Mouse (Mus musculus) adrenal gland (tissue): ENCODE data around the gene Slc4a11.

Experiments used
- intact Hi-C: fragments of 180-260 bp; cut with DNase I; formaldehyde crosslinking; loops from one replicate; pipeline ENCODE4 v1.15.1; 2025
- long read RNA-seq, 2 experiments: library from polyadenylated mRNA; unstranded; transcript quantifications; one replicate each; pipeline ENCODE4 v2.0.0; 2020; ENCODE audit warnings: borderline replicate concordance in 1 of 2; ENCODE audit not compliant: insufficient replicate concordance in 1 of 2

Slc4a11 gene
- long read RNA-seq, experiment 1, partial matches to known transcripts, result 0 of 5 reads
- long read RNA-seq, experiment 1, other reads (novel, unspliced or antisense), result 2 of 5 reads
- long read RNA-seq, experiment 2, transcript Slc4a11-201 (21 exons, 3,196 nt), result major isoform, 5 of 6 reads
- long read RNA-seq, experiment 2, partial matches to known transcripts, result 0 of 6 reads
- long read RNA-seq, experiment 2, other reads (novel, unspliced or antisense), result 1 of 6 reads

DNA sequence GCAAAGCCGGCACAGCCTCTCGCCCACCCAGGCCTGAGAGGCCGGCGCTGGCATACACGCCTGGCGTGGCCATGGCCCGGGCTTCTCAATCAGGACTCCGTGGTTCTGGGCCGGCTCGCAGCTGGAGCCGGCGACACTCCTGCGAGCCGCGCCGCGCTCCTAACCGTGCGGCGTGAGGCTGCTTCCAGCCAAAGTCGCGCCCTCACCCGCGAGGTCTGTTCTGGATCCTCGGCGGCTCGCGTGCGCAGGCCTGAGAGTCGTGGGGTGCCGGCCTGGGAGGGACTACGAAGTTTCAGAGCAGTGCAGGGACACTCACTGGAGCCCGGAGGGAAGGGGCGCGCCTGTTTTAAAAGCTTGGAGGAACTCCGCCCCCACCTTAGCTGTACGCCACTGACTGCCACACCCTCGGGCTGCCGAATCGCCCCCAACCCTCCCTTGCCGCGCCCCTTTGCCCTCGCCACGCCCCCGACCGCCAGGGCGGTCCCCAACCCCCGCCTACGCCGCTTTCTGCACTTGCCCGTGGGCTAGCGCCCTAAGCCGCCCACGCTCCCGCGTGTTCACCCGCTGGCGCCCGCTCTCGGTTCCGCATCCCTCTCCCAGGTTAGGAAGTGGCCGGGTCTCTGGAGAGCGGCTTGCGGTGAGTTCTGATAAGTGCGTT, at the start of gene Slc4a11:
Gene Slc4a11, minus strand, starts transcription at position 367 of the 658 bp plus-strand sequence.
- intact Hi-C loops, result no loop called here

DNA sequence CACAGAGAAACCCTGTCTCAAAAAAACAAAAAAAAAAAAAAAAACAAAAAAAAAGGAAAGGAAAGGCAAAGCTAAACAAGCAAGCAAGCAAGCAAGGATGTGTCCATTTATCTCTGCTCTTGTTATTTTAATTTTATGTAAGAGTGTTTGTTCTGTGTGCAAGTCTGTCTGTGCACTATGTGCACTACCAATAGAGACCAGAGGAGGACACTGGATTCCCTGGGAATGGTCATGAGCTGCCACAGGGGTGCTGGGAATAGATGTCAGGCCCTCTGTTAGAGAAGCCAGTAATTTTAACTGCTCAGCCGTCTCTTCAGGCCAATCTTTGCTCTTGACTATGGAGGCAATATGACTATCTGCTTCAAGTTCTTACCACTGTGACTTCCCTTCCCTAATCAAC, 46.3 kb upstream of the Slc4a11 start:
- intact Hi-C loops, result no loop called here

DNA sequence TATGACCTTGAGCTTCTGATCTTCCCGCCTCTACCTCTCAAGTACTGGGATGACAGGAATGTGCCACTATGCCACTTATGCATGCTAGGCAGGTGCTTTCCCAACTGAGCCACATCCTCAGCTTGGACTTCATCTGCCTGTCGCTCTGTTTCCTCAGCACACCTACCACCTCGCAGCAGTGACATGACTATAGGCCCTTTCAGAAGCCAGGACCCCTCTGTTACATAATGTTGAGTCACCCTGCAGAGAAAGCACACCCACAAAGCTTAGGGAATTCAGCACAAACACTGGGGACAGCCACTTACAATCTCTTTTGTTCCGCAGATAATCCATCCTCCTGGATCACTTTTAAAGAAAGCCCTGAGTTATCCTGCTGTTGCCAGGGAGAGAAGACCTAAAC, 42.8 kb upstream of the Slc4a11 start:
- intact Hi-C loops, result no loop called here

DNA sequence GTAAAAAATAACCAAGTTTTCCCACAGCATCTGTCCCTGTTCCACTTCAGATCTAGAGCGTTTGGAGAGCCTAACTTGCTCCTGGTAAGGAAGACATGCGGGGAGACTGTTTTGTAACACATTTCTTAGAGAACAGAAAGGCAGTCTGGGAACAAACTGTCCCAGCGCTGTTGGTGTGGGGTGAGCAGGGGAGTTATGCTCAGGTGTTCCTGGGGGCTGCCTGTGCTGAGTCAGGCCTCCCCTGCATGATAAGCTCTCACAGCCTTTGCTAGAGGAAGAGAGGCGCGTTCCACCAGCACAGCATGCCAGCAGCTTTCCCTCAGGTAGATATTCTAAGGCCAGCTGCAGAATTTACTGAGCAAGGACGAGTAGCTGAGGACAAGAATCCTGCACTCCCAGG, 40.7 kb upstream of the Slc4a11 start:
- intact Hi-C loops, result no loop called here

DNA sequence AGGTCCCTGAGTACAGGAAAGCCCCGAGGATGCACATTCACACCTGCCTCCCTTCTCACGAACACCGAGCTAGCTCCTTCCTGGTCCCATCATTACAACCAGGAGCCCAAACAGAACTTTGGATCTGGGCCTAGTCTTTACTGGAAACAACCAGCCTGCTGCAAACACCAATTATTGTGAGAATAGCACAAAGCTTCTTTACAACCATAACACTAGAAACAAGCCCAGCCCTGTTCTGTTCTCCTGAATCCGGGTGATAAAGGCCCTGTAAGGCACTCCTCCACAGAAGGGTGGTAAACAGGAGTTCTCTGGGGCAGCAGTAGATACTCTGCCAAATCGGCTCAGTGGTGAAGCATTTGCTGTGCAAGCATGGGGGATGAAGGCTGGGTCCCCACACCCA, 38.0 kb upstream of the Slc4a11 start:
- intact Hi-C loops, result no loop called here

DNA sequence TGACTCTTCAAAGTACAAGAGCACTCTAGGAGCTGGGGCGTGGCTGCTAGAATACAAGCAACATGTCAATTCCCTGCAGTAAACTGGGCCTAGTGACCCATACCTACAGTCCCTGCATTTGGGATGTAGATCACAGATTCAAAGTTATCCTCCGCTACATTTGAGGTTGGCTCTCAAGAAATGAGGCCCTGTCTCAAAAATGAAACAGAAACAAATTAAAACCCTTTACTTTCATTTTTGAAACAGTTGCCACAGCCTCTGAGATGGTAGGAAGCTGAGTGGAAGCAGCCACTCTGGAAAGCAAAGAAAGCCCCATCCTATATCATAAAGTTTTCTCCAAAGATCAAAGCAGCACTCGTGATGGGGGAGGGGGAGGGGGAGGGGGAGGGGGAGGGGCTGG, 36.1 kb upstream of the Slc4a11 start:
- intact Hi-C loops, result no loop called here

DNA sequence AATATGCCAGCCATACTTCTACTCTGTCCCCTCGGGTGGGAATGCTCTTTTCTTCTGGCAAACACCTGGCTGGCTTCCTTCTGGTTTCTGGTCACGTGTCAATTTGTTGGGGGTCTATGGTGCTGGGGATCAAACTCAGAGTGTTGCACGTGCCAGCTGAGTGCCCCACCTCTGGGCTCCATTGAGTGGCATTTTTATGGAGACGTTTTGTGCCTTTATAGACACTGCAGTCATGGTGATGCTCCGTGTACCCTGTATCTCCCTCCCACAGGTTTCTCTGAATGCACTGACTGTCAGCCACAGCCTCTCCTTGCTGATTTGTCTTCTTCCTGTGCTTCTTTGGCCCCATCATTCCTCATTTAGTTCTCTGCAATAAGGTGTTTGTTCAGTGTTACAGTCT, 34.5 kb upstream of the Slc4a11 start:
- intact Hi-C loops, result no loop called here

DNA sequence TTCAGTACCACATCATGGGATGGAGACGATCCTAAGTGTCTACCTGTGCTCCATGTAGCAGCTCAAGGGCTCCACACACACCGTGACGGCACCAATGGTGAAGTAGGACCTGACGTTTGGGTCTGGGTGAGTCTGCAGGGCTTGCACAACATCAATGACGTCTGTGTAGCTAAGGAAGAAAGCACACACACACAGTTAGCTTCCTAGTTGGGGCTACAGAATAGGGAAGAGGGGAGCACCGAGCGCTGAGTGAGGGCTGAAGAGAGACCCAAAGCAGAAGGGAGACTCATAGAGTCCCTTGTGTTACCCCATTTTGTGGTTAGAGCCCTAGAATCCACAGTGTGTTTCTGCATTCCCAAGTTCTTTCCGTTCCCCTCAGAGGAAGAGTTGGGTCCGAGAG, 33.4 kb upstream of the Slc4a11 start:
- intact Hi-C loops, result no loop called here

DNA sequence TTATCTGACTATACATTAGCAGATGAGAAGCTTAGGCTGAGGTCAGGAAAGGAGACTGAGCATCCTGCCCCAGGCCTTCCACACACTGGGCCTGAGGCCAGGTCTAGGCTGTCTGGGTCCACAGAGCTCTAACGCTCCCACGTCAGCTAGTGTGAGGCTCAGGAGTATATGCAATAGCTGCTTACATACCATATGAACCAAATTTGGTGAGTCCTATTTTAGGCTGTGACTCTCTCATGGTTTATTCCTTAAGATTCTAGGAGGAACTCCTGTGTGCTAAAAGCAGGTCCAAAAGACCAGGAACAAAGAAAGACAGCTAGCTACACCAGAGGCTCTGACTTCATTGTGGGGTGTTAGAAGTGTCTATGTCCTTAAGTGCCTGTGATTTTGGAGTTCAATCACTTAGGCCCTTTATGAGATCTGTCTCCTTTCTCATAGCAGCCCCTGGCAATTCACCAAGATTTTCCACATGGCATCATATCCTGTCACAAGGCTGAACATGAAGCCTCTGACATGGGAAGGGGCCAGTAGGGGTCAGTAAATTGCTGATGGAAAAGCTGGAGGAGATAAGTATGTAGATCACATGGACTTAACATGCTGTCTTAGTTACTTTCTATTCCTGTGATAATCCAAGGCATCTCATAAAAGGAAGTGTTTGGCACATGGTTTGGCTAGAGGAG, 31.7 kb upstream of the Slc4a11 start:
- intact Hi-C loops, result no loop called here

DNA sequence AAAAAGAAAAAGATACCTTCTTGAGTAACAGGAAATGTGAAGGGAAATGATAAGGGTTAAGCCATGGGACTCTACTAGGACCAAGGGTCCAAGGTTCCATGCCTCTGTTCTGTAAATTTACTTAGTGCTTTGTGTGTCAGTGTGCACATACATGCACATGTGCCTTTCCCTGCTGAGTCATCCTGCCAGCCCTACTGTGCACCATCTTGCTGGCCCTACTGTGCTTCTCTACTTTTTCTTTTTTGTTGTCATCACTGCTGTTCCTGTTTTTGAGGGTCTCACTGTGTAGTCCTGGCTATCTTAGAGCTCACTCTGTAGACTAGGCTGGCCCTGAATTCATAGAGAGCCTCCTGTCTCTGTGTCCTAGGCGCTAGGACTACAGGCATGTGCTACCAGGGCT, 30.4 kb upstream of the Slc4a11 start:
- intact Hi-C loops, result no loop called here

DNA sequence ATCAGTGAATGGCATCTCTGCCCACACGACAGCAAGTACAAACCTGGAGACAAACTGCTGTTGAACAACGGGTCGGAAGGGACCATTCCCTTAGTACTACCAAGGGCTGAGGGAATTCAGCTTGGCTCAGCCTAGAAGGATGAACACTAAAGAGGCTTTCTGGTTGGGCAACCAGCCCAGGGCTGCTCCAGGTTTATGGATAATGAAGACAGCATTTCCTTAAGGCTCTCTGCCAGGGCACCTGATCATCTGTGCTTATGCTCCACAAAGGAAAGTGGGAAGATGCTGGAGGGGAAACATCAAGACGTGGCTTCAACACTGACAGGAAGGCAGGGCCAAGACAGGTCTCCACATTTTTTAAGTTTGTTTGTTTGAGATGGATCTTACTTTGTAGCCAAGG, 27.1 kb upstream of the Slc4a11 start:
- intact Hi-C loops, result no loop called here

DNA sequence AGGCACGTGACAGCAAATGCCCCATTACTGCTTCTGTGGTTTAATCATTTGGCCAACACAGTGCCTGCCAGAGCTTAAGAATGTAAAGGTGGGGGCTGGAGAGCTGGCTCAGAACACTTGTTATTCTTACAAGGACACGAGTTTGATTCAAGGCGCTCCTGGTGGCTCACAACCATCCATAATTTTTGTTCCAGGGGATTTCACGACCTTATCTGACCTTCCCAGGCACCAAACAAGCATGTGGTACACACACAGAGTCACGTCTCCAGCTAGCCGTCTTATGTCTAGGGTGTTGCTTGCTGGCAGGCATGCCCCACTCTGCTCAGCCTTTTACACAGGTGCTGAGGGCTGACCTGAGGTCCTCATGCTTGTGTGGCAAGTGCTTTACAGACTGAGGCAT, 20.6 kb upstream of the Slc4a11 start:
- intact Hi-C loops, result no loop called here

DNA sequence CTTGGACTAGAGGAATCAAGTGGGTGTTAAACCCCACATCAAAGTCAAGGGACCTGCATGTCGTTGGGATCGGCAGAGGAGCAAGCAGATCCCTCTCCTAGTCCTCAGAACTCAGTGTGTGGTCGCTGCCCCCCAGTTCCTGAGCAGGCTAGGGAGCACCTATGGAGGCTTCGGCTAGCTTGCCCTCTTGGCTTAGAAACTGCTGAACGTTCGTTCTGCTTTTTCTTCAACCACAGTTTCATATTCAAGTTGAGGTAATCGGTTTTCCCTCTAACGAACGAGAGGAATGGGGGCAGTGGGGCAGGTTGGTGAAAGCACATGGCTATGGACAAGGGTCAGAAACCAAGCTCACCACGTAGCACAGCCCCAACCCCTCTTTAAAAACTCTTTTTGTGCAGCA, 9.7 kb upstream of the Slc4a11 start:
- intact Hi-C loops, result no loop called here

DNA sequence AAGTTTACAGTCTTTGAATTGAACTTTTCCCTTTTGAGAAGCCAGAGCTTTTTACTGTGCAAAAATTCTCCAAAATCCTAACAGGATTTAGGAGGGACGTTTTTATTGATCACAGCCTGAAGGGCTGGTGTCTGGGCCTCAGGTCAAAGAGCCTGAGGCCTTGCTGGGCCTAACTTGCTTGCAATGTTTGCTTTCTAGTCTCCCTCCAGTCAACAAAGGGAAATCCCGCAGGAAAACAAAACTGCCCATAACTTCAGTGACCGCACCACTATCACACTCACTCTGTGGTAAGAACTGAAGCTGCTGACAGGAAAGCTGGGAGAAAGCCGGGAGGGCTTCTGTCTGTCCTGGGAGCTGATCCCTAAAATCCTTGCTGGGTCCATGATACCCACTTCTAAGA, 9.3 kb upstream of the Slc4a11 start:
- intact Hi-C loops, result no loop called here

DNA sequence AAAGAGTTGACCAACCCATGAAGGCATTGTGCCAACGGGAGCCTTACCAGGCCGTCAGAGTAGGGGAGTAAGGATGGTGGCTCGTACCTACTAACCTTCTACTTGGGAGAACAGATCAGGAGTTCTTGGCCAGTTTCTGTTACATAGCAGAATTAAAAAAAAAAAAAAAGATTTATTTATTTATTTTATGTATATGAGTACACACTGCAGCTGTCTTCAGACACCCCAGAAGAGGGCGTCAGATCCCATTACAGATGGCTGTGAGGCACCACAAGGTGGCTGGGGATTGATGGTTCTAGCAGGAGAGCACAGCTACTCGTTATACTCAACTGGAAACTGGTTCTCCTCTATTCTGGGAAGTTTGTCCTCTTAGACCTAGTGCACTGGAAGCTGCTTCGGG, 7.9 kb upstream of the Slc4a11 start:
- intact Hi-C loops, result no loop called here

DNA sequence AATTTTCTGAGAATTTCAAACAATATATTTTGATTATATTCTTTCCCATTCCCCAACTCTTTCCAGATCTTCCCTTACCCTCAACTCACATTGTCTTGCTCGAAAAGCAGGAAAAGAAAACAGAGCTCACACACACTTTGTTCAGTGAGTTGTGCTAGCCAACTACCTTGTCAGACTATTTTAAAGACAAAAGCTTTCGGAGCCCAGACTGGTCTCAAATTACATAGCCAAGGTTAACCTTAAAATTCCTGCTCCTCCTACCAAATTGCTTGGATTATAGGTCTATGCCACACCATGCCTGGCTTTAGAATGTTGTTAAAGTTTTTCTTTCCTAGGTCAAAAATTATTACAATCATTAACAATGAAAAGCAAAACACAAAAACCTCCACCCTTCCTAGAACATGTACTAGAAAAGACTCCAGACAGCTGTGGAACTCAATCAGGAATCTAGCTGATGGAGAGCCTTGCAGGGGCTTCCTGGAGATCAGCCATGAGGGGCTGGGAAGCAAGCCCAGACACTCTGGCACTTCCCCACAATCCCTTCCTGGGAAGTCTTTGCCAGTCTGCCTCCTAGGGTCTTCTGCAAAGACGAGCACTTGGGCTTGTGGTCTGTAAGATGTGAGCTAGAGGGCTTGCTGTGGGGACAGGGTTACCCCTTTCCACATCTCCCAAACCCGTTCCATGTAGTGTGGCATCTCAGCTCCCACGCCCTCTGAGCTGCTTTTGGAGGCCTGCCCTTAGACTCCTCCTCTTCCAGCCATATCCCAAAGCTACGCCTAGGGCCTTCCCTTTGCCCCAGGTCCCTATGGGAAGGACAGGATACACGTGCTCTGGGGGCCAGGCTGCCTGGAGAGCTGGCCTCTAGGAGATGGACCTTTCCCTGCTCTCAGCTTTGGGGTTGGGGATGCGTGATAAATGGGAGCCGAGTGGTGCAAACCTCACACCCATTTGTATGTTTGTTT, 7.0 kb upstream of the Slc4a11 start:
- intact Hi-C loops, result loop anchor here (5.0 kb wide), 1 partner anchor 48 kb away; no protein-coding TSS in a partner anchor

DNA sequence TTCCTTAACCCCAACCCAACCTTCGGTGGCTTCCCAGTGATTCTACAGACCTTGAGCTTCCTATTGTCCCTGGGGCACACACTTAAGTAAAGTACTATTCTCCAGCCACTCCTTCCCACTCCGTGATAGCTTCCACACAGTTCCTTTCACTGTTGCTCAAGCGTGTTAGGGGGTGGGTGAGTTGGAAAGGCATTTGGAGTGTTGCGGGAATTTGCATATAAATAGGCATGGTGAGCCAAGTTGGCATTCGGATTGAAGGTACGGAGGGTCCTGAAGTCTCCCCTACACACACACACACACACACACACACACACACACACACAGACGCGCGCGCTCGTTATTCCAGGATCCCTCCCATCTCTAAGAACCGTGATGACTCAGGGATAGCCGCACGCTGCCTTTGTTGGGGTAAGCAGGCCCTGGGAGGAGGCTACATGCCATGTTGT, 525 bp upstream of the Slc4a11 start:
- intact Hi-C loops, result no loop called here

DNA sequence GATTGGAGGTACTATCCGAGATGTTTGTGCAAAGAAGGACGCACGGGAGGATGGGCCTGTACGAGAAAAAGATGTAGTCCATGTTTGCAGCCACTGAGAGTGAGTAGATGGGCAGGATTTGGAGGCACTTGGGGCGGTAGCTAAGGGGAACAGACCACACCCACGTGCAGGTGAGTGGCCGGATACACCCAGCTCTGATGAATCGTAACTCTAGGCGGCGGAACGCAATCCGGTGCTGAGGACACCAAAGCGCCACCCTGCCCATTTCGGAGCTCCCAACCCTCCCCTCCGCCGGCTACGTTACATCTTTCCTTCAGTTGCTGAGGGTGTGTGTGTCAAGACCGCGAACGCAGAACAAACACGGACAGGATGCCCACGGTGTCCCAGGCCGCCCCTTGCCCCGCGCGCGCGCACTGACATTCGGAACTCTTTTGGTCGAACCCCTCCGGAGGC, 593 bp downstream of the Slc4a11 start:
- intact Hi-C loops, result no loop called here

DNA sequence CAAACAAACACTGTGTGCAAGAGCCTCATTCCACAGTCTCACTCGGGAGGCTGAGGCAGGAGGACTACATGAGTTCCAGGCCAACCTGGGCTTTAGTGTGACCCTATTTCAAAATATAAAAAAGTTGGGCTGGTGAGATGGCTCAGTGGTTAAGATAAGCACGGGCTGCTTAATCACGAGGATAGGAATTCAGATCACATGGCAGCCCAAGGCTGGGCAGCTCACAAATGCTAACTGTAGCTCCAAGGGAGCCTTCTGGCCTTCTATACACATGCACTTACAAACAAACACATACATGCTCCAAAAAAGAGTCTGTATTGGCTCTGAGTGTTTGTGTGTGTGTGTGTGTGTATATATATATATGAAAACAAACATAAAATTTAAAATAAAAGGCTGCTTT, 3.8 kb downstream of the Slc4a11 start:
- intact Hi-C loops, result no loop called here

DNA sequence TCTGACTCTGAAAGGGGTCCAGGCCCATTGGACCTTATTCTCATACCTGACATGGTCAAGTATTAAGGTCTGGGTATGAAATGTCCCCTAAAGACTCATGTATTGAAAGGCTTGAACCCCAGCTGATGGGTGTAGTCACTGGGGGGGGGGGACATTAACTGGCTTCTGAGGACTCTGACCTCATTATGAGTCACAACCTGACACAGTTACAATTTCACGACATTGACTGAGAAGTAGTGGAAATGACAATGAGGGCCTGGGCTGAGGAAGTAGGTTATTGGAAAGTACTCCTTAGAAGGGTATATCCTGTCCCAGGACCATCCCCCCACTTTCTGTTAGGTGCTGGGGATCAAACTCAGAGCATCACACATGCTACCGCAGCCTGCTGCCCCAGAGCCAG, 8.3 kb downstream of the Slc4a11 start:
- intact Hi-C loops, result no loop called here

DNA sequence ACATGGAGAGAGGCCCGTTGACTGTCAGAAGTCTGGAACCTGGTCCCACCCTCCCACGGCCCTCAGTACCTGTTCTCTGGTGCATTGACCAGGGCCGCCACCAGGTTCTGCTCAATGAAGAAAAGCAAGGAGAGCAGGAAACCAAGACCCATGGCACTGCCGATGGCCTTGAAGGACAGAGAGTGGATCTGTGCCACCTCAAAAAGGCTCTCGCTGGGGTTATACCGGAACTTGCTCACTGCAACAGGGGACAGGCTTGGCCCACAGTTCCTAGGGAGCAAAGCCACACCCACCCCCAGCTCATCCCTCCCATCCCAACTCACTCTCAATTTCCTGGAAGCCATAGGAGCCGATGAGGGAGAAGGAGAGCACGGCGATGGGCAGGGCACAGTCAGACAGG, 11.9 kb downstream of the Slc4a11 start:
- intact Hi-C loops, result no loop called here

DNA sequence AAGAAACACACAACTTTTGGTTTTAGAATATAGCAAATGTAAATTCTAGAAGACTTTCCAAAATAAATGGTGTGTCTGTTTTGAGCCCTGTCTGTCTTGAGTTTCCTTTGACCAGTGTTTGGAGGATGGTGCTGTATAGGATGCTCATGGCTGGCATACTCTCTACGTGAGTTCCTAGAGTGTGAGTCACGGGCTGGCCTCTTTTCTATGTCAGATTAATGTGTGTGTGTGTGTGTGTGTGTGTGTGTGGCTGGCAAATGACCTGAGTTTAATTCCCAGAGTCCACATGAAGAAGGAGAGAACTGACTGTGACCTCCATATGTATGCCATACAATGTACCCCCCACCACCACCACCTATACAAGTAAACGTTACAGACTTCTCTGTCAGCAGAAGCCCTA, 15.8 kb downstream of the Slc4a11 start:
- intact Hi-C loops, result no loop called here
